Comparison of ENCODE assay signal across 17 mouse cellular contexts in the genomic region with DNA sequence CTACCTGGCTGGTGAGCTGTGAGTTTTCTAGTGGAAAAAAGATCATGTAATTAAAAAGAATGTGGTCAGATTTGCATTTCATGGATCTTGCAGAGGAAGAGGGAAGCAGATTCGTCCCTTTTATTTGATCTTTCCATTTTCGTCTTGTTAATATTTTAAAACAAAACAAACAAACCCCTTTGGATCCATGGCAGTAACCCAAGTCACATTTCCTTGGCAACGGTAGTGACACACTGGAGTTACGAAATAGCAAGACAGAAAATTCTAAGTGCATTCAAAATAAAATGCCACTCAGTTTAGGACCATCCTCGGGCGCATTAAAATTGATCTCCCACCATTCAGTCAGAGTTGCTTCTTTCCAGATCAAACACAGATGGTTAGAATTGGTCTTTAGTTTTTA. TPM values are rescaled to one million over a fixed set of nuclear protein-coding genes. Genes with fewer than 3 reads are reported as not detected.
"Had no signal": no experiment of that assay in that cellular context is flagged by ENCODE, and none has a peak within 500 bp of the region (broad histone marks: within the 10 kb centered on the region; RNA-seq: fewer than 3 reads in every experiment).

No protein-coding gene starts in this region.

- H3K4me3 ChIP-seq: intestine, embryonic 15.5 days; left cerebral cortex, adult 2 months; limb, embryonic 10.5 days; liver, embryonic 12.5 days; megakaryocyte, embryonic 14.5 days; midbrain, embryonic 12.5 days had no signal

- H3K36me3 ChIP-seq: intestine, embryonic 15.5 days; limb, embryonic 10.5 days; liver, embryonic 12.5 days; midbrain, embryonic 12.5 days had no signal

- DNase-seq: kidney, adult 18-20 months; kidney, postnatal 4 days; retina, postnatal 1 day; right cerebral cortex, postnatal 4 days; spleen, adult 18-20 months; thymus, adult 18-20 months; thymus, postnatal 14 days had no signal

- H3K4me1 ChIP-seq: intestine, embryonic 15.5 days; liver, embryonic 12.5 days; megakaryocyte, embryonic 14.5 days had no signal

- H3K27ac ChIP-seq: hindbrain, embryonic 14.5 days; intestine, embryonic 15.5 days; kidney, postnatal 0 days; left cerebral cortex, adult 2 months; limb, embryonic 10.5 days; liver, embryonic 12.5 days; macrophage; midbrain, embryonic 12.5 days had no signal

RNA-seq across cellular contexts. Expression of a gene that starts 25.8 kb away (rescaled TPM):
- polyA plus RNA-seq: limb, embryonic 10.5 days; liver, embryonic 12.5 days; liver, embryonic 16.5 days; macrophage had no signal
